Mouse (Mus musculus) v-Abl transformed pro-B cells (cell line): ENCODE measurements around the gene Cbx5.

Experiments
- in situ Hi-C, 2 experiments: fragments of 400-800 bp; cut with MboI; formaldehyde crosslinking; loops; one replicate each; pipeline ENCODE4 v1.15.1; 2025; ENCODE audit not compliant: unreplicated experiment in 2 of 2

The Cbx5 gene

DNA sequence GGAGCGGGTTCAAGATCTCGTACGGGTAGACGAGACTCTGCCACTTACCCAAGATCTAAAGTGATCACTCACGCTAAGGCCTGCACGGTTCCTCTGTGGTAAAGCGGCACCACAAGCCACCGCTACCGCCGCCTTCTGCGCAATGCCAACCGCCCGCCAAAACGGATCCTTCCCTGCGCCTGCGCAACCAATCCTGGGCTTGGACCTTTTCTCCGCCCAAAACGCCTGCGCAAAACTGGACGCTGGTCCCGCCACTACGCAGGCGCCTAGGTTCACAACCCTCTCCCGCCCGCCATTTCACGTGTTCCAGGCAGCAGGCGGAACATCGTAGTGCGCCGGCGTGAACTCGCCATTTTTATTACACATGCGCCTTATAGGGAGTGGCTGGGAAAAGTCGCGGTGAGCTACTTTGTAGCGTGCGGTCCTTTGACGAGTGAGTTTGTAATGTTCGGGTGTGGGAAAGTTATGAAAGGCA lies at the start of gene Cbx5:
Gene Cbx5 (minus strand): TSS at position 132 of the 475 bp plus-strand sequence.
- in situ Hi-C loops = no loop called here

DNA sequence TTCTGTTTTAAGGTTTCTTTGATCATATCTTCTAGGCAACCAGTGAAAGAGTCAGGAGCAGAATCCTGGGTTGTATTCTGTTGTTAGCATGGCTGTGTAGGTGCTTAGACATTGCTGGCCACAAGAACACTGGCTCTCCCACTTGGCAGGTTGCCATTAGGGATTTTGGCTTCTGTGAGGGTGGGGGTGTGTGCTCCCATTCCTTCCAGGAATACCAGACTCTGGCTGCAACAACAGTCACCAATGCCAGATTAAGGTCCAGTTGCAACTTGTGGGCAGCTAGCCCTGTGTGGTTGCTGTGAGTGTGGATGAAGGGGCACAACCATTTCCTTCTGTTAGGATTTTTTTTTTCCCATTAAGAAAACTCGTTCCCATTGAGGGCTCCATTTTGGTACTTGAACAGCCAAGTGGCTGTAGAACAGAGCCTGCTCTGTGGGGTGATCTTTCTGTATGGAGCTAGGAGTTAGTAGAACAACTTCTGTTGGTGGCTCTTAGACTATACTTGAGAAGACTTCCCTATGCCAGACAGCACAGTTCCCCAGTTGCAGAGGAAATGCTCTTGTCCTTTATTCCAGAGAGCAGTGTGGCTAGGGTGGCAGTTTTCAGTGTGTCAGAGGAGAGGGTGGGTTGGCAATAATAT lies 46.3 kb upstream of the Cbx5 start:
- in situ Hi-C loops = no loop called here

DNA sequence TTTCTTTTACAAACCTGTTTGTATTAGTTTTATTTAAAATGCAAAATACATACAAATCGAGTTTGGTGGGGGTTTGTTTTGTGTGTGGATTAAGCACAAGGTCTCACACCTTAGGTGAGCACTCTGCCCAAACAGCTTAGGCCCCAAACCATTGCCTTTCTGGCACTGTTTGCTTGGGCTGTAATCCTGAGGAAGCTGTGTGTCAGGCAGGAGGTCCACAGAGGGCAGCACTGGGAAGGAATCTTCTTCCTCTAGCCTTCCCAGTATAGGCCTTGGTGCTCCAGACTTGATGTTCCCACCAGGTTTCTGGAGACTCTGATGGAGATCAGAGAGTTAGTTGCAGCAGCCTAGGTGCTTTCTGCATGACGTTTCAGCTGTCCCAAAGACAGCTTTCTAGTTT lies 45.0 kb upstream of the Cbx5 start:
- in situ Hi-C loops = loop anchor here (5.0 kb wide), 3 partner anchors 33 to 58 kb away; partner anchors contain the start of gene Zfp385a (in 1 of the 2)

DNA sequence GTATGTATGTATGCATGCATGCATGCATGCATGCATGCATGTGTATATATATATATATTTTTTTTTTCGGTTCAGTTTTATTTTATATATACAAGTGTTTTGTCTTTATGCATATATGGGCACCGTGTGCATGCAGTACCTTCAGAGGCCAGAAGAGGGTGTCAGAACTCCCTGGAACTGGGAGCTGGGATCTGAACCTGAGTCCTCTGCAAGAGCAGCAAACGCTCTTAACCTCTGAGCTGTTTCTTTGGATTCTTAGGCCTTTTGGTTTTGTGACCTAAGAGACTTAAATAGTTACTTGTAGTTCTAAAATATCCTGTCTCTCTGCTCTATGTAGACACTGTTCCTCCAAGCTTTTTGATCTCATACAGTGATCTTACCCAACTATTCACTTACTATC lies 44.5 kb upstream of the Cbx5 start:
- in situ Hi-C loops = loop anchor here (5.0 kb wide), 3 partner anchors 33 to 58 kb away; partner anchors contain the start of gene Zfp385a (in 1 of the 2)

DNA sequence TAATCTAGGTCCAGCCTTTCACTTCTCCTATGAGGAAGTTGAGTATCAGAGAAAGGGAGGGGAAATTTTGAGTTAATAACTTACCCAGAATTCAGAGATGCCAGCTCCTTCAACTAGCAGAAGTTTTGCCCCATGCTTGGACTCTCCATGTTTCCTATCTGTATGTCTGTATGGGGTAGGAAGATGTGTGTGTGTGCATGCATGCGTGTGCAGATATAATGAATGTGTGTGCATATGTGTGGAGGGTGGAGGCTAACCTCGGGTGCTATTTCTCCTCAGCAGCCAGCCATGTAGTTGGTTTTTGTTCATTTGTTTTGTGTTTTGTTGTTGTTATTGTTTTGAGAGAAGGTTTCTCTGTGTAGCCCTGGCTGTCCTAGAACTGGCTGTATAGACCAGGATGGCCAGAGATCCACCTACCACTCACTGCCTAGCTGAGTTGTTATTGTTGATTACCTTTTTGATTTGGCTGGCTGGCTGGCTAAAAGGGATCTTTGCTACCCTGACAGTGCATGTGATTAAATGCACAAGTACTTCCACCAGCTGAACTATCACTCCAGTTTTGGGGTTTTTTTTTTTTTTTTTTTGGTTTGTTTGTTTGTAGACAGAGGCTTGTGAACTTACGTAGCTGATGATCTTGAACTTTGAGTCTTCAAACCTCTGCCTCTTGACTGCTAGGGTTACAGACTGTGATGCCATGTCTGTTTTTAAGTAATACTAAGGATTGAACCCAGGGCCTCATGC lies 42.0 kb upstream of the Cbx5 start:
- in situ Hi-C loops = loop anchor here (5.0 kb wide), 3 partner anchors 34 to 61 kb away; partner anchors contain the start of gene Zfp385a (in 1 of the 2)

DNA sequence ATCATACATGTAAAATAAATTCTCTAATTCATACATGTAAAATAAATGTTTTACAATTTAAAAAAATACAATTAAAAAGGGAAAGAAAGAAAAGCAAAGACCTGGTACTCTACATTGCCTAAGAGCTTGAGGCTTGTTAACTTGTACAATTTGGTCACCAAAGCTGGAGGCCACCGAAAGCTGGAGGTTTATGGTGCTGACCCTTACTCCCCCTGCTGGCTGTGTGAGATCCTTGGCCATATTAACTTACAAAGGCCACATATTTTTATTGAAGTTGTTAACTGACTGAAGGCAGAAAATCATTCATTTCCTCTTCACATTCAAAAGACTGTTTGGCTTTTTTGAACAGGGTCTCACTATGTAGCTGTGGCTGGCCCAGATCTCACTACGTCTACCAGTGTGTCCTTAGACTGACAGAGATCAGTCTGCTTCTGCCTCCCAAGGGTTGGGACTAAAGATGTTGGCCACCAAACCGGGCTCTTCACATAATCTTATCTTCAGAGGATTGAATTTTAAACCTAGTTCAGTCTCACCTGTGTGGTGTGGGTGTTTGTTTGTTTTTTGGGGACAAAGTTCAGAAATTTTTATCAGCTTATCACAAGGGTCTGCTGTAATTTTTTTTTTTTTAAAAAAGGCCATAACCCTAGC lies 41.3 kb upstream of the Cbx5 start:
- in situ Hi-C loops = loop anchor here (5.0 kb wide), 3 partner anchors 34 to 61 kb away; partner anchors contain the start of gene Zfp385a (in 1 of the 2)

DNA sequence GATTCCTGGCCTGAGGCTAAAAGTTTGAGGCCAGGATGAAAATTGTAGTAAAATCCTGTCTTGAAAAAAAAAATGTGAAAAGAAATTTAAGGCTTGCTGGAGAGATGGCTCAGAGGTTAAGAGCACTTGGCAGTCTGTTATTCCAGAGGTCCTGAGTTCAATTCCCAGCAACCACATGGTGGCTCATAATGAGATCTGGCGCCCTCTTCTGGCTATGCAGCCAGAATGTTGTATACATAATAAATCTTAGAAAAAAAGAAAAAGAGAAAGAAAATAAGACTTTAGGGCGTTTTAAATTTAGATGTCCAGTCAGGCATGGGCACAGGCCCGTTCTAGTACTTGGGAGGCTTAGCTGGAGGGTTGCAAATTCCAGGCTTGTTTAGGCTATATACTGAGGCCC lies 40.1 kb upstream of the Cbx5 start:
- in situ Hi-C loops = loop anchor here (5.0 kb wide), 4 partner anchors 32 to 77 kb away; partner anchors contain the start of gene Zfp385a (in 1 of the 2)

DNA sequence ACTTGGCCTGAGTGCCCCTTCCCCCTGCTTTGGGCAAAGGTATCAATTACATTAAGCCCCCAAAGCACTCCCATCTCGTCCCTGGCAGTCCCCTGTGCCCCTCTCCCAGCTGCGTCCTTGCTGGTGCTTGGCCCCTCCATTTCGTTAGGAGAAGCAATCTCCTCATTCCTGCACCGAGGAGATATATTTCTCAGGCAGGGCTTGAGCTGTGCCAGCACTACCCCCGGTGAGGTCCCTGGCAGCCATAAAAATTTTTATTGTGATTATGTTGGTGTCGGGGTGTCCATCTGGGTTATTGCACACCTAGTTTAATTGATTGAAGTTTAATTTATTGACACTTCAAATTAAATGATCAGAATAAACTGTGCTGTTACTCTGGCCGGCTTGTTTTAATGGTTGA lies 38.3 kb upstream of the Cbx5 start:
- in situ Hi-C loops = loop anchor here in 1 of 2 experiments (5.0 kb wide), 1 partner anchor 76 kb away; no protein-coding TSS in a partner anchor

DNA sequence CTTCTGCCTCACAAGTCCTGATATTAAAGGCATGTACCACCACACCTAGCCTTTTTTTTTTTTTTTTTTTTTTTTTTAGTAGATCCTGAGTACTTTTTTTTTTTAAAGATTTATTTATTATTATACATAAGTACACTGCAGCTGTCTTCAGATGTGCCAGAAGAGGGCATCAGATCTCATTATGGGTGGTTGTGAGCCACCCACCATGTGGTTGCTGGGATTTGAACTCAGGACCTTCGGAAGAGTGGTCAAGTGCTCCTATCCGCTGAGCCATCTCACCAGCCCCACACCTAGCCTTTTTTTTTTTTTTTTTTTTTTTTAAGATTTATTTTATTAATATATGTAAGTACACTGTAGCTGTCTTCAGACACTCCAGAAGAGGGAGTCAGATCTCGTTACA lies 36.3 kb upstream of the Cbx5 start:
- in situ Hi-C loops = loop anchor here in 1 of 2 experiments (5.0 kb wide), 1 partner anchor 74 kb away; no protein-coding TSS in a partner anchor

DNA sequence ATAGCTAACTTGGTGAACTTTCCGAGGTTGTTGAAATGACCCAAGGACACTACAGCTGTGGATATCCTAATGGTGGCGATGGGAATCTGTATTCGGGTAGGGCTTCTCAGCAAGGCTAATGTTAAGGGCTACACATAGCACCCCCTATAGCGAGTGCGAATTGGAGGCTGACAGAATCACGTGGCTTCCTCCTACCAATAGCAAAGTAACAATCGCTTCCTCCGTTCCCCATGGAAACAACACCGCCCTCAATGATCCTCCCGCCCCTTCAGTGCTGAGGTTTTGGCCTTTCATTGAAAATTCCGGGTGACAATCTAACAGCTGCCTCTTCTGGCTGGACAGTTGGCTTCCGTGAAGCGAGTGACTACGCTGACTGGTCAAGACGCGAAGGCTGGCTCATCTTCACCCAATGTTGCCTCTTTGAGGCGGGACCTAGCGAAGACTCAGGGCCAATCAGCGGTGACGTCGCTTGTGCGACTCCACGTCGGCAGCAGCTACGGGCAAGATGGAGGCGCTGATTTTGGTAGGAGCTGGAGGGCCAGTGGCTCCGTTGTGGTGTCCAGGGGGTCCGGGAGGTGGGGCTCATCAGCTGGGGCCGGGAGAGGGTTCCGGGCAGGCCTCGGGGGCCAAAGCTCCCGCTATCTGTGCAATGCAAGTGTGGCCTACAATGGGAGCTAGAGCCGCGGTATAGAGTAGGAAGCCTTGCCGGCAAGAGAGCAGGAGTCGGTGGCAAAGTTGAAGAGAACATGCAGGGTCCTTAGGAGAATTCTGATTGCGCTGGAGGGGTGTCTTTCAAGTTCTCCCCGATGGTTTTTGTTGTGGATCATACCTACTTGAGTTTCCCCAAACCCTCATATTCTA lies 33.0 kb upstream of the Cbx5 start, which contains the start of gene Copz1:
Gene Copz1 (plus strand): TSS at position 296 of the 861 bp plus-strand sequence.
- in situ Hi-C loops = no loop called here

DNA sequence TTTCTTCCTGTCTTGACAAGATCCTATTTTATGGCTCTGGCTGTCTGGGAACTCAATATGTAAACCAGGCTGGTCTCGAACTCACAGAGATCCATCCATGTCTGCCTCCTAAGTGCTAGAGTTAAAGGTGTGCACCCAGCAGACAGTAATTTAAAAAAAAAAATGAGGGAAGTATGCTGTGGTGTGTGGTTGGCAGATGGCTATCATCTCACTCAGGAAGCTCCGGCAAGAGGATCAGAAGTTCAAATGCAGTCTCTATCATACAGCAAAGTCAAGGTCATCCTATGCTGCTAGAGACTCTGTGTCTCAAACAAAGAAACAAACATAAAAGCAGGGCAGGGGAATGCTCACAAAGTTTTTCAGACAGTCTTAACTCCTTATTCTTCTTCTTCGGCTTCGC lies 29.3 kb upstream of the Cbx5 start:
- in situ Hi-C loops = no loop called here

DNA sequence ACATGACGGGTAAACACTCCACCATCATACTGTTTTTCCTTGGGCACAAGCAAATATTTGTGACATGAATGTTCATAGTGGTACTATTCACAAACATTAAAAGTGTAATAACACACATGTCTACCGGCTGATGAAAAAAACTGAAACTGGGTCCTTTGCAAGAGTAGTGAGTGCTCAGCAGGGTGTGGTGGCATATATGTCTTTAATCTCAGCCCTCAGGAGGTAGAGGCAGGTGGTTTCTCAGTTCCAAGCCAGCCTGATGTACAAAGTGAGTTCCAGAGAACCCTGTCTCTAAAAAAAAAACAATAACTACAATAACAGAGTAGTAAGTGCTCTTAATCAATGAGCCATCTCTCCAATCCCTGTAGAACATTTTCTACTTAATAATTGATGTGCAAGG lies 25.2 kb upstream of the Cbx5 start:
- in situ Hi-C loops = no loop called here

DNA sequence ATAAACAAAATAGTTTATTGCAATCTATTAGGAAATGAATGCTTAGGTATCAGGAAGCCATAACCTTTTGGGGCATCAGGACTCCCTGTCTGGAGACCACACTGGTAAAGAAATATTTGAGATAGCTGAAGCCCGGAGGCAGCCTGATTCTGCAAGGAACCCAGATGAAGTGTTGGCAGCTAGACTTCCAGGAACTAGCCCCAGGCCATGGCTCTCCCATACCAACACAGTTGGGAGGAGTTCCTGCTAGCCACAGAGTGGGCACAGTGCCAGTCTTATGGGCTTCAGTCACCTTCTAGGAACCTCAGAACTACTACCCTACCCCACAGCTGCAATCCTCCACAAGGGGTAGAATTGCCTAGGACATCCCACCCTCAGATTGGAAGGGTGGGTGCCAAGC lies 20.4 kb upstream of the Cbx5 start:
- in situ Hi-C loops = no loop called here

DNA sequence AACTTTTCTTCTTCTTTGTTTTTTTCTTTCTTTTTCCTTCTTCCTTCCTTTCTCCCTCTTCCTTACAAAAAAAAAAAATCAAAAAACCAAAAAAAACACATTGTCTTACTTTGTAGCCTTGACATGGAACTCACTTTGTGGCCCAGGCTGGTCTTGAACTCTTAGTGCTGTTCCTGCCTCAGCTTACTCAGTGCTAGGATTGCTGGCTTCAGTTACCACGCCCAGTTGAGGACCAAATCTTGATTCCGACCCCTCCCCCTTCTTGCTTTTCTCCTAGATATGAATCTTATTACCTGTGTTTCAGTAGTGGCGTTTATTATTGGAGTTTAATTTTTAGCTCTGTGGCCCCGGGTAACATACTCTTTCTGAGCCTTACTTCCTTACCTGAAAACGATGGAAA lies 19.5 kb upstream of the Cbx5 start:
- in situ Hi-C loops = no loop called here

DNA sequence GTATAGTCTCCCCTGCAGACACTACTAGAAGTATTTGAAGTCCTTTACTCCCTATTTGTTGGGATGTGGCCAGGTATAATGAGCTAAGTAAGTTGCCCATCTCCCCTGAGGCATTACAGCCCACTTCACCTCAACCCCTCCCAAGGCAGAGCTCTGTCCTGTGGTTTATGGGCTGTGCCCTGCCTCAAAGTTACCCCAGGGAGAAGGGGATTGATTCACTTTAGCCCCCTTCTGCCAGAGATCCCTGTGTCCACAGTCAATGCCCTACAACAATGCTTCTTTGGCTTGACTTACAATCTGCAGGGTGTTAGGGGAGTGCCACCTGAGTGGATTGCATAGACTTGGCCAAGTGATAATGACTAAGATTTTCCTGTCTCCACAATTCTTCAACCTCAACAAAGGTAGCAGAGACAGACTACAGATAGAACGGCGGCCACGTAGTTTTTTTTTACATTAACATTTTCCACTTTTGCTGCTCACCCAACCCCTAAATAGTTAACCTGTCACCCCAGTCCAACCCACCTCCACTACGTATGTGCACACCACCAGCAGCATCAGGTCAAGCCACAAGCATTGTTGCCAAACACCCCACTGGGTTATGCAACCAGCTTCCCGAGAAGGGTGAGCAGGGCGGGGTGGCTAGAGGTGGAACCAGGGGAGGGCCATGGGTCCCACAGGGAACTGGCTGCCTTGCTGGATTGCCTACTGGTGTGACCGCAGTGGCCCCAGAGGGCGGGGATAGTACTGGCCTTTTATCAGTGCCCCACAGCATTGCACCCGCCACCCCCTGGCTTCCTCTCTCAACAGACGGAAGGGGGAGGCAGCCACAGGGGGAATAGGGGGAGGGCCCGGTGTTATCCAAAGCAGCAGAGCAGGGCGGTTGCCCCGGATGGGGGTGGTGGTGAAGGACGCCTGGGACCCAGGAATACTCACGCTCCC lies 18.4 kb upstream of the Cbx5 start, which contains the start of gene Nfe2:
Gene Nfe2 (minus strand): TSS at position 614 of the 939 bp plus-strand sequence.
- in situ Hi-C loops = no loop called here

DNA sequence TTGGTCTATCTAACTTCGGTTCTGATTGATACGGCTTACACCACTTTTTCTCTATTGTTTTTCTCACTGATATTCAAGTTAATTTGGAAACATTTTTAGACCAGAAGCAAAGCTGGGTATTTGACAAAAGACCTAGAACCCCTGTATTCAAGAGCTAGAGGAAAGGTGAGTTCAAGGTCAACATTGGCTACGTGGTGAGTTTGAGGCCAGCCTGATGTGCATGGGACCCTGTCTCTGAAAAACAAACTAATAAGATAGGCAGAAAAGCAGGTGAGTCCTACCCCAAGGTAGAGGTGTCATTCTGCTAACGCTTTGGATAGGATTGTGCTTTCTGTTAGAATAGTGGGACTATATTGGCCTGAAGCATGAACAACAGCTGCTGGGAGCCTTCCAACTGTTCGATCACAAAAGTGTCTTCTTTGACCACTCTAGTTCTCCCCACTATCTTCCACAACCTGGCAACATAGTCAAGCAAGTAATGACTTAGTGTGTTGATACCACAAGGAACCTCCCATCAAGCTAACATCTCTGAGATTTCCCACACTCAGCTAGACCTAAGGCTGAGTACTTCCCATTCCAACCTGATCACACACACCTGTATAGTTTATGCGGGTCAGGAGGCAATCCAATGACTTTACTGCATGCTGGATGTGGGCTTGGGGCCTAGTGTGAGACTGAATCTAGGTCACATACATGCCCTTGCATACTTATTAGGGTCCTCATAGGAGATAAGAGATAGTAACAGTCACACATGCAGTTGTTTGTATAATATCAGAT lies 16.8 kb upstream of the Cbx5 start:
- in situ Hi-C loops = no loop called here

DNA sequence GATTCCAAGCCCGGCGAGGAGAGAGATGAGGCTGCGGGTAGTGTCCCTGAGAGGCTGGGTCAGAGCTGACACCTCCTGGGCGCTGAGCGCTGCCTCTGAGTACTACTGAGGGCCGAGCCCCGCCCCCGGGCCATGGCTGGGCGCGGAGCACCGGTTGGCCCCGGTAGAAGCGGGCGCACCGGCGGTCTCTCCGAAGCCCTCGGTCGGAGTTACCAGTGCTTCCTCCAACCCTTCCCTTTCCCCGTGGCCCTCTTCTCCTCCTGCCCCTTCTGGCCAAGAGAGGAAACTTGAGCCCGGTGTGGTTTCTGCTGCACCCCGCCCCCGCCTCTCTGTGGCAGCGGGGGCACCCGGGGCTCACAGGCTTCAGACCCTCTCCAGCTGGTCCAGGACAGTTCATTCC lies 15.6 kb upstream of the Cbx5 start:
- in situ Hi-C loops = no loop called here

DNA sequence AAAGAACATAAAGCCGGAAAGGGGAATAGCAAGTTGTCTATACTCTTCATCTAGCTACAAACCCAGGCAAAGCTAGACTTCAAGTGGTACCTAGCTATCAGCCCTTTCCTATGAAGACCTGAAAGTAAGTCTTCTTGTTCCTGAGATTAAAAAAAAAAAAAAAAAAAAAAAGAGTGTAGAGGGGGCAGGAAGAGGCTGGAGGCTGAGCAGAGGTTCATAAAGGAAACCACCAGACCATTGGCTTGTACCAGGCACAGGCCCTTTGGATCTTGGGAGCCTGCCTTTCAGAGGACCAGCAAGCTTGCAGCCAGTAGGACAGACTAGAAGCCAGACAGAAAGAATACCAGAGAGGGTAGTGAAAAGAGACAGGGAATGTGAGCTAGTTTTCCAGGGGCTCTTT lies 13.7 kb upstream of the Cbx5 start:
- in situ Hi-C loops = no loop called here
